Mouse (Mus musculus): ENCODE measurements at regions not wholly inside any gene's neighbourhood (a gene's known extent, or its start where the extent isn't known, plus 50 kb on each side); places are given as distances from the start of the nearest gene placed in this dataset.

DNA sequence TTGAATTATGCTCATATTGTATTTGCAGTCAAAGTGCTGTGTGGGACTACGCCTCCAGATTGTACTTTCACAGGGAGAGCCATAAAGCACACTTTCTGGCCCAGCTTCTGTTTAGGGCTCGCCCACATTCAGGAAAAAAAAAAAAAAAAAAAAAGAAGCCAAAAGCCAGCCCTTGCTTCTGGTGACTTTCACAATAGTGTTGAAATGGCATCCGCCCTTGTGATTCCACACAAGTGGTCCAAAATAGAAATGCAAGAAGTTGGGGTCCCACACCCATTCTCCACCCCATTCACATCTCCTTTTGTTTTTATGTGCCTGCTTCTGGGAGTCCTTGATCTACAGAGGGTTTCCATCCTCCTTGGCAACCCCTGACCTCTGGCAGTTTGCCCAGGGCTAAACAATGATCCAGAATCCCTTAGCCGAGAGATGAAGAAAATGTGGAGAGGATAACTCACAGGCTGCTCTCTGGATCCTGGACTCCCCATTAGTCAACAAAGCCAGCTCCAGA, 144.3 kb upstream of the Lyplal1 start:
- peaks cover 23% of the 10 kb centered on the region for H3K9me3 ChIP-seq
- no peaks in the 10 kb centered on the region for H3K27me3 ChIP-seq (replicated peaks)
- no peaks in the 10 kb centered on the region for H3K4me1 ChIP-seq
- no peaks in the 10 kb centered on the region for H3K36me3 ChIP-seq (replicated peaks; ENCODE audit: low read length)
- H3K4me3 ChIP-seq (replicated peaks): no peak overlapping the region
- TF ChIP-seq GATA1 (IDR thresholded peaks at IDR 0.05; ENCODE audit: borderline replicate concordance, low read length) (no peak), FLI1 (IDR thresholded peaks at IDR 0.05; ENCODE audit: low read length) (no peak)

DNA sequence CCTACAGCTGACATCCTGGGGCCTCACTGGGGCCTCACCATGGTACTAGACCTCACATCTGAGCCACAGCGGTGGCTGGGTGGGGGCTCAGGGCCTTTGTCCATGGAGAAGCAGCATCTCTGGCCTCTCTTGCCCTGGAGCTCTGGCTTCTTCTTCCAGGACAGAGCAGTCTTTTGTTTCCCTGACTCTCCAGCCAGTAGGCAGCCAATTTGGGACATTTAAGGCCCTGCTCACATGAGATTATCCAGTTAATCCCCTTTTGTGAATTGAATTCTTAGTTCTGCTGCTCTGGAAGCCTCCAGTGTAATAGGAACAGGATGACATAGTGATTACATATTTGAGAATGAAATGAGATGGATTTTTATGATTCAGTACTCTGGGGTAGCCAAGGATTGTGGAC, 140.5 kb upstream of the Lyplal1 start:
- no peak for TF ChIP-seq FLI1 (IDR thresholded peaks at IDR 0.05; ENCODE audit: low read length)
- TF ChIP-seq GATA1 (IDR thresholded peaks at IDR 0.05; ENCODE audit: borderline replicate concordance, low read length): no peak
- H3K4me1 ChIP-seq: no peaks in the 10 kb centered on the region
- no peaks in the 10 kb centered on the region for H3K36me3 ChIP-seq (replicated peaks; ENCODE audit: low read length)
- H3K27me3 ChIP-seq (replicated peaks): no peaks in the 10 kb centered on the region
- H3K4me3 ChIP-seq (replicated peaks): no peak overlapping the region
- peaks cover 20% of the 10 kb centered on the region for H3K9me3 ChIP-seq

DNA sequence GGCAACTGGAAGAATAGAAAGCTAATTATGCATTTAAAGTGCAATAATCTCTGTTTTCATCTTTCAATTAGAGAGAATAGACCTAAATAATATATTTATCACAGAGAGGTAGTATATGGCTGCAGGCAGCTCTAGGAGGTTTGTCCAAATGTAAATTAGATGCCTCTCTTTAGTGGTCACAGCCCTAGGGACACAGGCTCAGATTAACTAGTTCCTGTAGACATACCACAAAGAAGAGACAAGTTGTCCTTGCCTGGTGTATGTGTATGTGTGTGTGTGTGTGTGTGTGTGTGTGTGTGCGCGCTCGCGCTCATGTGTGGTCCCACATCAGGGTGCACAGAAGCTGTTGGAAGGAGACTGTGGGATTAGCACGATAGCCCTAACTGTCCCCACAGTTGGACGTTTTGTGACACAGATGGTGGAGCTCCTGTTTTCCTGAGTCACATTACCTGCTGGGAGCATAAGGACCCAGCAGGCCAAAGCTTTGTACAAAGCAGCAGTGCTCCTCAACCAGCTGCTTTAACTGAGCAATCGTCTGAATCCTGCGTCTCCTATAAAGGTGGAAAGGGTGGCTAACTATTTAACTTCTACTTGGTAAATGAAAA, 138.5 kb upstream of the Lyplal1 start:
- H3K4me1 ChIP-seq: no peaks in the 10 kb centered on the region
- TF ChIP-seq FLI1 (IDR thresholded peaks at IDR 0.05; ENCODE audit: low read length) (no peak), GATA1 (IDR thresholded peaks at IDR 0.05; ENCODE audit: borderline replicate concordance, low read length) (no peak)
- H3K9me3 ChIP-seq: peaks cover 25% of the 10 kb centered on the region
- no peak overlapping the region for H3K4me3 ChIP-seq (replicated peaks)
- no peaks in the 10 kb centered on the region for H3K27me3 ChIP-seq (replicated peaks)
- H3K36me3 ChIP-seq (replicated peaks; ENCODE audit: low read length): no peaks in the 10 kb centered on the region

DNA sequence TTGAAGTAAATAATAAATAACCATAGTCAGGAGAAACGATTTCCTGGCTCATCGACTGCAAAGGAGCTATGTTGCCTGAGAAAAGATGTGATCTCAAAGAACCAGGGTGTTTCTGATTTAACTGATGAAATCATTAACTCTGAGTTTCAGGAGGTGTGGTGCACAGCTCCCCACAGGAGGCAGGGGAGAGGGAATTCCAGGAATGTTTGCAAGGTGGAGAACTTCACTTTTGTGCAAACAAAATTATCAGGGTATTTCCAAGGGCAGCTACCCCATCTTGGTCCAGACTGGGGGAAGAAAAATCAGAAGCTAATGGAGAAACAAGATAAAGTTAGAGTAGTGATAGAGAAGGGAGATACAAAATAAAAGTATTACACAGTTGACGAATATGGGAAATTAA, 137.4 kb upstream of the Lyplal1 start:
- H3K36me3 ChIP-seq (replicated peaks; ENCODE audit: low read length): no peaks in the 10 kb centered on the region
- H3K9me3 ChIP-seq: peaks cover 26% of the 10 kb centered on the region
- no peak overlapping the region for H3K4me3 ChIP-seq (replicated peaks)
- no peak for TF ChIP-seq GATA1 (IDR thresholded peaks at IDR 0.05; ENCODE audit: borderline replicate concordance, low read length)
- no peak for TF ChIP-seq FLI1 (IDR thresholded peaks at IDR 0.05; ENCODE audit: low read length)
- H3K27me3 ChIP-seq (replicated peaks): no peaks in the 10 kb centered on the region
- no peaks in the 10 kb centered on the region for H3K4me1 ChIP-seq

DNA sequence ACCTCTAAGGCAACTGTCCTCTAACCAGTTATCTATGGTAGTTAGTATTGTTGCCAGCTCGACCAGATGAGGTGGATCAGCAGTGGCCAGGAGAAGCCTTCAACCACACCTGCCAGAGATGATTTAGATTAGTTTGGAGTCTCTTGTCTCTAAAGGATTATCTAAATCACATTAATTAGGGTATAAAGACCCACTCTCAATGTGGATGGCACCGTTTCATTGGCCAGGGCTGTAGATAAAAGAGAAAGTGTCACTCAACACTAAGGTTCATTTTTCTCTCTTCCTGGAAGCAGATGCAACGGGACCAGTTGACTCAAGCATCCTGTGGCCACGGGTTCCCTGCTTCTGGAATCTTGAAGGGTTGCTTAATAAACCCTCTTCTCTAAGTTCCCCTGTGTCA, 135.4 kb upstream of the Lyplal1 start:
- peaks cover 23% of the 10 kb centered on the region for H3K9me3 ChIP-seq
- TF ChIP-seq FLI1 (IDR thresholded peaks at IDR 0.05; ENCODE audit: low read length) (no peak), GATA1 (IDR thresholded peaks at IDR 0.05; ENCODE audit: borderline replicate concordance, low read length) (no peak)
- no peak overlapping the region for H3K4me3 ChIP-seq (replicated peaks)
- H3K27me3 ChIP-seq (replicated peaks): no peaks in the 10 kb centered on the region
- H3K36me3 ChIP-seq (replicated peaks; ENCODE audit: low read length): no peaks in the 10 kb centered on the region
- no peaks in the 10 kb centered on the region for H3K4me1 ChIP-seq

DNA sequence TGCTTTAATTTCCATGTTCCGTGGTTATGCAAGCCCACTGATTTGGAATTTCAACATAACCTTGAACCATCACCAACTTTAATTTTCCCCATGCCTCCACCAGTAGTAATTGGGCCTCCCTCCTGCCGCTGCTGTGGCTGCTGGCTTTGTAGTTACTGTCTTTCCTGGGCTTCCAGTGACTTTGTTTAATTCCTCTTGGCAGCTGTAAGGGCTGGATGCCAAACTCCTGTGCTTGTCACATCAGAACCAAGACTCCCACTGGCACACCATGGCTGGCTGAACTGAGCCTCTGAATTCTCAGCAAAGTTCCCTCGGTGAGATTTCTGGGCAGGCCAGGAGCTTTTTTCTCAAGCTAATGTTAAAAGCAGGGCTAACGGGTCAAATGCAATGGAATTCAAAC, 133.2 kb upstream of the Lyplal1 start:
- no peaks in the 10 kb centered on the region for H3K36me3 ChIP-seq (replicated peaks; ENCODE audit: low read length)
- H3K4me3 ChIP-seq (replicated peaks): no peak overlapping the region
- H3K4me1 ChIP-seq: no peaks in the 10 kb centered on the region
- TF ChIP-seq GATA1 (IDR thresholded peaks at IDR 0.05; ENCODE audit: borderline replicate concordance, low read length): no peak
- TF ChIP-seq FLI1 (IDR thresholded peaks at IDR 0.05; ENCODE audit: low read length): no peak
- peaks cover 16% of the 10 kb centered on the region for H3K9me3 ChIP-seq
- H3K27me3 ChIP-seq (replicated peaks): no peaks in the 10 kb centered on the region

DNA sequence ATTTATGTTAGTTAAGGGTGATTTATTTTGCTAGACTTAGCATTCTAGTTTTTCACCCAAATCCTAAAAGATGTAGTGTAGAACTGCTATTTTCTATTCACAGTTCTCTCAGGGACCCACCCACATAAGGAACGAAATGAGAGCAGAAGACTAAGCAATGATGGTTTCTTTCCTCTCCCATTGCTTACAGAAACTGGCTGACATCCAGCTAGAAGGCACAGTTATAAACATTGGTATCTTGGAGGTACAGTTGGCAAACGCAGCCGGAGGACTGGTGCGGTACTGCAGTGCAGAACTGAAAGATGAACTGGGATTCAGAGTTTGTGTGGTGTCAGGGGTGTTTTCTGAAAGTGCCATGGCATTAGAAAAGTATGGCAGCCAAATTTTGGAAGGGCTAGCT, 132.1 kb upstream of the Lyplal1 start:
- no peaks in the 10 kb centered on the region for H3K36me3 ChIP-seq (replicated peaks; ENCODE audit: low read length)
- no peaks in the 10 kb centered on the region for H3K27me3 ChIP-seq (replicated peaks)
- peaks cover 16% of the 10 kb centered on the region for H3K9me3 ChIP-seq
- H3K4me1 ChIP-seq: no peaks in the 10 kb centered on the region
- H3K4me3 ChIP-seq (replicated peaks): no peak overlapping the region
- TF ChIP-seq FLI1 (IDR thresholded peaks at IDR 0.05; ENCODE audit: low read length) (no peak), GATA1 (IDR thresholded peaks at IDR 0.05; ENCODE audit: borderline replicate concordance, low read length) (no peak)

DNA sequence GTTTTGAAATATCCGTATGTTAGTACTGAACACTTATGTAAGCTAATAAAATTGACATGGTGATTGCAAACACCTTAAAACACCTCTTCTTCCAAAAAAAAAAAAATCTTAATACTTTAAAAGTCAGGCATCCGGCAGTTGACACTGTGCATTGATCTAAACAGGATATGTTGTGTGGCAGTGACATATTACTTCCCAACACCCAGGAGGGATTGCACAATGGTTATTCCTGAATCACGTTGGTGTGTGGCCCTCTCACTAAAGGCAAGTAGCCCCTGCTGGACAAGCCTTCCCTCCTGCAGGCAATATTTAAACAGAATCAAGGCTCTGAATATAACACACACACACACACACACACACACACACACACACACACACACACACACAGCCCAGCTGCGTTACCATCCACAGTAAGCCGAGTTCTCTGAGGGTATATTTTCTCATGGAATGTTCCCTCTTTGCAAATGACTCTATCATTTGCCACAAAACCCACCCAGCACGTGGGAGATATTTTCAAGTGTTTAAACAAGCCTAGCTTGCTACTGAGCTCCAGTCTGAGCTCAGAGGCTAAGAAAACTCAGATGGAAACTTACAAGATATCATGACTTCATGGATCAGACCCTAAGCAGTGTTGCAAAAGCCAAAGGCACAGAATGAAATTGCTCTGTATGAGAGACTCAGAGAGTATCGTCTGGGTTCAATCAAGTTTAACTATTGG, 128.8 kb upstream of the Lyplal1 start:
- no peak for TF ChIP-seq GATA1 (IDR thresholded peaks at IDR 0.05; ENCODE audit: borderline replicate concordance, low read length)
- no peak for TF ChIP-seq FLI1 (IDR thresholded peaks at IDR 0.05; ENCODE audit: low read length)
- no peak overlapping the region for H3K4me3 ChIP-seq (replicated peaks)
- H3K27me3 ChIP-seq (replicated peaks): no peaks in the 10 kb centered on the region
- peaks cover 10% of the 10 kb centered on the region; the same call in 1 of the 2 replicates for H3K9me3 ChIP-seq
- H3K36me3 ChIP-seq (replicated peaks; ENCODE audit: low read length): no peaks in the 10 kb centered on the region
- H3K4me1 ChIP-seq: no peaks in the 10 kb centered on the region

DNA sequence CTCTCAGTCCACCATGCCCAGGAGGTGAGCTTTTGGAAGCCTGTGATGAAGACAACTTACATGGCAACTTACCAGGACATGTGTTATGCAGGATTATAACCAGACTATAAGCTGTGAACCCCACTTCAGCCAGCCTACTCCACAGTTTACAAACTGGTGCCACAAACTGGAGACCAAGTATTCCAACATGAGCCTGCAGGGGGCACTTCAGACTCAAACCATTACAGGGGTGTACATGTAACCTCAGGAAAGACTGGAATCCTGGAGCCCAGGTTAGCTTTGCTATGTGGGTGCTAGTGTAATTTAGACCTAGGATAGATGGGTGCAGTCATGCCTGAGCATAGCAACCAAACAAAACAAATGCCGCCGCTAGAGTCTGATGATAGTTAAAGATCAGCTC, 124.0 kb upstream of the Lyplal1 start:
- TF ChIP-seq GATA1 (IDR thresholded peaks at IDR 0.05; ENCODE audit: borderline replicate concordance, low read length) (no peak), FLI1 (IDR thresholded peaks at IDR 0.05; ENCODE audit: low read length) (no peak)
- Histone ChIP-seq H3K9me3 (peaks cover 22% of the 10 kb centered on the region), H3K4me3 (replicated peaks) (no peak overlapping the region)

DNA sequence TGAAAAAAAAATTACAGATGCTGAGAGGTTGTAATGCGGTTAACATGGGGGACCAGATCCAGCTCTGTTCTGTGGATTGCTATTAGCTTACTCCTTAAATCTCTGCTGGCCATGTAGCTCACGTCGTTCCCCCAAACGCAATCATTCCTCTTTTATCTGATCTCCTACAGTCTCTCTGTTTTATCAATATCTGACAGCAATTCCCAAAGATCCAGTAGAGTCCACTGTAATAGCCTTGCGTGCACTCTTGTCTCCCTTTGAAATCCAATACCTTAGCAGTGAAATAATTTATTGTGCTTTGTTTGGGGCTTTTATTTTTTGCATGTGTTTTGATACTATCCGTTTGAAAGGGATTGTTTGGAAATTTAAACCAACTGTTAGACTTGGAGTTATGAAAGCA, 120.4 kb upstream of the Lyplal1 start:
- H3K27me3 ChIP-seq (replicated peaks): no peaks in the 10 kb centered on the region
- H3K4me1 ChIP-seq: no peaks in the 10 kb centered on the region
- TF ChIP-seq GATA1 (IDR thresholded peaks at IDR 0.05; ENCODE audit: borderline replicate concordance, low read length) (no peak), FLI1 (IDR thresholded peaks at IDR 0.05; ENCODE audit: low read length) (no peak)
- H3K4me3 ChIP-seq (replicated peaks): no peak overlapping the region
- no peaks in the 10 kb centered on the region for H3K36me3 ChIP-seq (replicated peaks; ENCODE audit: low read length)
- peaks cover 29% of the 10 kb centered on the region for H3K9me3 ChIP-seq

More for the DNA sequence above, 124.0 kb upstream of the Lyplal1 start:
- Histone ChIP-seq H3K36me3 (replicated peaks; ENCODE audit: low read length) (no peaks in the 10 kb centered on the region), H3K4me1 (no peaks in the 10 kb centered on the region), H3K27me3 (replicated peaks) (no peaks in the 10 kb centered on the region)

Measured in megakaryocyte, embryonic 14.5 days (primary cell).